Mouse (Mus musculus) liver, embryonic 16.5 days (tissue): Measurements from ENCODE around the gene Snx33. TPM values are rescaled to one million over a fixed set of nuclear protein-coding genes. Genes with fewer than 3 reads are reported as not detected.
A peak's percentile ranks its signal among the peaks of the same experiment; 100 is the strongest.

Source experiments
- ATAC-seq: fragments of 200-750 bp; cut with Nextera tagmentation; 2 replicates; pipeline ENCODE4 v1.8.0; 2017; ENCODE audit warnings: low read depth, mild to moderate bottlenecking, moderate number of reproducible peaks, moderate library complexity
- H3K27ac ChIP-seq: fragments of 300-500 bp; sonication (generic); 2 replicates; pipeline ENCODE4 v1.5.1; 2014; ENCODE audit warnings: mild to moderate bottlenecking, low read length
- H3K27me3 ChIP-seq: fragments of 300-500 bp; sonication (generic); 2 replicates; pipeline ENCODE4 v1.6.1; 2014; ENCODE audit warnings: low read depth, low read length, mixed read lengths; ENCODE audit not compliant: control insufficient read depth, insufficient read depth
- H3K36me3 ChIP-seq: fragments of 300-500 bp; sonication (generic); 2 replicates; pipeline ENCODE4 v1.6.1; 2014; ENCODE audit warnings: mild to moderate bottlenecking; ENCODE audit not compliant: control insufficient read depth, insufficient read depth
- H3K4me1 ChIP-seq: fragments of 300-500 bp; sonication (generic); 2 replicates; pipeline ENCODE4 v1.6.1; 2014; ENCODE audit warnings: low read depth, low read length, mixed read lengths; ENCODE audit not compliant: control insufficient read depth
- H3K4me2 ChIP-seq: fragments of 300-500 bp; sonication (generic); 2 replicates; pipeline ENCODE4 v1.6.1; 2014; ENCODE audit warnings: low read depth, low read length, mixed read lengths
- H3K4me3 ChIP-seq: fragments of 300-500 bp; sonication (generic); 2 replicates; pipeline ENCODE4 v1.5.1; 2014; ENCODE audit warnings: low read depth, mild to moderate bottlenecking, low read length
- H3K9ac ChIP-seq: fragments of 300-500 bp; sonication (generic); 2 replicates; pipeline ENCODE4 v1.6.1; 2014; ENCODE audit warnings: low read depth, low read length
- H3K9me3 ChIP-seq: fragments of 300-500 bp; sonication (generic); replicated peaks from 2 replicates; pipeline ENCODE4 v1.6.1; 2016; ENCODE audit warnings: low read length; ENCODE audit not compliant: control insufficient read depth
- WGBS: fragments of 180-500 bp; shearing (Covaris S2); extraction: QIAGEN DNeasy Blood & Tissue Kit; methylation state at CpG from one replicate; pipeline ENCODE4 v1.1.7; 2014; ENCODE audit not compliant: insufficient replicate concordance; 5-methylcytosine and 5-hydroxymethylcytosine counted together
- polyA plus RNA-seq: library from polyadenylated mRNA; unstranded; fragments of >200 nt; fragmentation: Nextera tagmentation; extraction: Ambion mirVana; gene quantifications from 2 replicates; pipeline ENCODE4 v1.2.1, GENCODE M21; 2015

Snx33 gene
- polyA plus RNA-seq, 1 experiment from 2014 or later, result 1.9 TPM

DNA sequence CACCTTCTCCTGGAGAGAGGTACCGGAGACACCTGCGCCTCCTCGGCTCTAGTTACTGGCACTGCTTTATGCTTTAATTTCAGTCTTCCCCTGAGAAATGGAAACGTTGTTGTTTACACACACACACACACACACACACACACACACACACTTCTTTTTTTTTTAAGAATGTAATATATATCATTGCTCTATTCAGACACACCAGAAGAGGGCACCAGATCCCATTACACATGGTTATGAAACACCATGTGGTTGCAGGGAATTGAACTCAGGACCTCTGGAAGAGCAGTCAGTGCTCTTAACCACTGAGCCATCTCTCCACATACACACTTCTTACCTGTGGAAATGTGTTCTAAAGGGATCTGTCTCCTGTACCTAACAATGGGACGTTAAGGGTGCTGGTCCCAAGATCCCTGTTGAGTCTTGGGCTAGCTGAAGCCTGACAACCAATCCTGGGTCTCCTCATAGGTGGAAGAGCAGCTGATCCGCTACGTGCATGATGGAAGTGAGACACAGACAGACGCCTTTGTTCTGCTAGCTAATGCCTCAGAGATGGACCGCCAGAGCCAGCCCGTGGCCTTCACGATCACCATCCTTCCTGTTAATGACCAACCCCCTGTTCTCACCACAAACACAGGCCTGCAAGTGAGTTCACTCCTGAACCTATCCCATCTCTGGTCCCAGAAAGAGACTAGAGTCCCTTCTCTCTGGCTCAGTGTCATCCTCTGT lies 37.5 kb downstream of the Snx33 start:
- H3K4me3 ChIP-seq, result no peak overlapping the region
- 50% methylated on average over 11 of the region's 11 CpGs for WGBS
- ATAC-seq, result no peak
- no peak overlapping the region for H3K27ac ChIP-seq
- no peak overlapping the region for H3K9ac ChIP-seq
- no peaks in the 10 kb centered on the region for H3K27me3 ChIP-seq
- H3K4me2 ChIP-seq, result no peak overlapping the region
- no peaks in the 10 kb centered on the region for H3K36me3 ChIP-seq
- no peaks in the 10 kb centered on the region for H3K4me1 ChIP-seq
- H3K9me3 ChIP-seq, result no peaks in the 10 kb centered on the region

DNA sequence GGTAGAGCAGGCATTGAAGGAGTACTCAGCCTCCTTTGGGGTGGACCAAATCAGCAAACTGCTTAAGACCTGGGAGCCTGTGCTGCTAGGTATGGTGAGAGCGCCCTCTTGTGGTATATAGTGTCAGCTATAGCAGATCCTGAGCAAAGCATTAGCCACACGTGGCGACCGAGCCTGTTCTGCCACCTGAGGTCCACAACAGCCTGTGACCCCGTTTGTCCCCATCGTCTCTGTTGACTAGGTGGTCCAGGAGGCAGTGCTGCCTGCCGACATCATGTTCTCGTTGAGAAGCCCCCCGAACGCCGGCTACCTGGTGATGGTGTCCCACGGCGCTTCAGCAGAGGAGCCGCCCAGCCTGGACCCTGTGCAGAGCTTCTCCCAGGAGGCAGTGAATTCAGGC lies 38.4 kb downstream of the Snx33 start:
- no peak overlapping the region for H3K4me3 ChIP-seq
- H3K27me3 ChIP-seq, result no peaks in the 10 kb centered on the region
- H3K4me1 ChIP-seq, result no peaks in the 10 kb centered on the region
- no peak overlapping the region for H3K27ac ChIP-seq
- WGBS, result 11% methylated on average over 14 of the region's 14 CpGs
- 0 out of 2 replicates have a peak, but pooled peaks have one; percentile 16 for ATAC-seq
- no peaks in the 10 kb centered on the region for H3K9me3 ChIP-seq
- peak overlapping the region; percentile 24 for H3K4me2 ChIP-seq
- H3K9ac ChIP-seq, result no peak overlapping the region
- H3K36me3 ChIP-seq, result no peaks in the 10 kb centered on the region

DNA sequence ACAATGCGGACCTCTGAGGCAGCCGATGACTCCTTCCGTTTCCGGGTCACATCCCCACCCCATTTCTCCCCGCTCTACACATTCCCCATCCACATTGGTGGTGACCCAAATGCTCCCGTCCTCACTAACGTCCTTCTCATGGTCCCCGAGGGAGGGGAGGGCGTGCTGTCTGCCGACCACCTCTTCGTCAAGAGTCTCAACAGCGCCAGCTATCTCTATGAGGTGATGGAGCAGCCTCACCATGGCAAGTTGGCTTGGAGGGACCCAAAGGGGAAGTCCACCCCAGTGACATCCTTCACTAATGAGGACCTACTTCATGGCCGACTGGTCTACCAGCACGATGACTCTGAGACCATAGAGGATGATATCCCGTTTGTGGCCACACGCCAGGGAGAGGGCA lies 40.6 kb downstream of the Snx33 start:
- no peaks in the 10 kb centered on the region for H3K4me1 ChIP-seq

GRCm38 (mm10) chr9:56886601-56887000 lies 41.6 kb downstream of the Snx33 start:
- no peaks in the 10 kb centered on the region for H3K9me3 ChIP-seq
- no peaks in the 10 kb centered on the region for H3K36me3 ChIP-seq
- H3K4me2 ChIP-seq, result no peak overlapping the region
- no peaks in the 10 kb centered on the region for H3K4me1 ChIP-seq
- no peak overlapping the region for H3K4me3 ChIP-seq
- 74% methylated on average over 15 of the region's 15 CpGs for WGBS
- no peak for ATAC-seq
- no peak overlapping the region for H3K27ac ChIP-seq
- no peaks in the 10 kb centered on the region for H3K27me3 ChIP-seq
- H3K9ac ChIP-seq, result no peak overlapping the region

More for the DNA sequence above, 40.6 kb downstream of the Snx33 start:
- no peaks in the 10 kb centered on the region for H3K36me3 ChIP-seq
- 74% methylated on average over 16 of the region's 16 CpGs for WGBS
- H3K9ac ChIP-seq, result no peak overlapping the region
- H3K9me3 ChIP-seq, result no peaks in the 10 kb centered on the region
- no peak for ATAC-seq
- H3K4me3 ChIP-seq, result no peak overlapping the region
- H3K27me3 ChIP-seq, result no peaks in the 10 kb centered on the region
- no peak overlapping the region for H3K4me2 ChIP-seq
- H3K27ac ChIP-seq, result no peak overlapping the region

DNA sequence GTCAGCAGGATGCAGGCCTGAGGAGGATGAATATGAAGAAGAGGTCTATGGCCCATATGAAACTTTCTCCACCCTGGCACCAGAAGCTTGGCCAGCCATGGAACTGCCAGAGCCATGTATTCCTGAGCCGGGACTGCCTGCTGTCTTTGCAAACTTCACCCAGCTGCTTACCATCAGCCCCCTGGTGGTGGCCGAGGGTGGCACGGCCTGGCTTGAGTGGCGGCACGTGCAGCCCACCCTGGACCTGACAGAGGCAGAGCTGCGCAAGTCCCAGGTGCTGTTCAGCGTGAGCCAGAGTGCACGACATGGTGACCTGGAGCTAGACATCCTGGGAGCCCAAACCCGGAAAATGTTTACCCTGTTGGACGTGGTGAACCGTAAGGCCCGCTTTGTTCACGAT lies 42.1 kb downstream of the Snx33 start:
- H3K27me3 ChIP-seq, result no peaks in the 10 kb centered on the region
- ATAC-seq, result no peak
- H3K36me3 ChIP-seq, result no peaks in the 10 kb centered on the region
- no peak overlapping the region for H3K4me2 ChIP-seq
- H3K9me3 ChIP-seq, result no peaks in the 10 kb centered on the region
- H3K9ac ChIP-seq, result no peak overlapping the region
- WGBS, result 59% methylated on average over 13 of the region's 13 CpGs
- no peak overlapping the region for H3K4me3 ChIP-seq
- no peak overlapping the region for H3K27ac ChIP-seq
- H3K4me1 ChIP-seq, result no peaks in the 10 kb centered on the region

- WGBS, result 54% methylated on average over 4 of the region's 4 CpGs
- Histone ChIP-seq H3K27ac (no peak overlapping the region), H3K9me3 (no peaks in the 10 kb centered on the region), H3K4me2 (no peak overlapping the region), H3K36me3 (no peaks in the 10 kb centered on the region), H3K4me1 (no peaks in the 10 kb centered on the region), H3K9ac (no peak overlapping the region), H3K4me3 (no peak overlapping the region), H3K27me3 (no peaks in the 10 kb centered on the region)
- ATAC-seq, result no peak
Observed at GRCm38 (mm10) chr9:56884328-56884727, 43.8 kb downstream of the Snx33 start.

GRCm38 (mm10) chr9:56883470-56883869 lies 44.7 kb downstream of the Snx33 start:
- no peak for ATAC-seq
- Histone ChIP-seq H3K9ac (no peak overlapping the region), H3K36me3 (no peaks in the 10 kb centered on the region), H3K4me2 (no peak overlapping the region), H3K9me3 (no peaks in the 10 kb centered on the region), H3K4me3 (no peak overlapping the region), H3K4me1 (no peaks in the 10 kb centered on the region), H3K27me3 (no peaks in the 10 kb centered on the region), H3K27ac (no peak overlapping the region)
- 66% methylated on average over 7 of the region's 7 CpGs for WGBS

DNA sequence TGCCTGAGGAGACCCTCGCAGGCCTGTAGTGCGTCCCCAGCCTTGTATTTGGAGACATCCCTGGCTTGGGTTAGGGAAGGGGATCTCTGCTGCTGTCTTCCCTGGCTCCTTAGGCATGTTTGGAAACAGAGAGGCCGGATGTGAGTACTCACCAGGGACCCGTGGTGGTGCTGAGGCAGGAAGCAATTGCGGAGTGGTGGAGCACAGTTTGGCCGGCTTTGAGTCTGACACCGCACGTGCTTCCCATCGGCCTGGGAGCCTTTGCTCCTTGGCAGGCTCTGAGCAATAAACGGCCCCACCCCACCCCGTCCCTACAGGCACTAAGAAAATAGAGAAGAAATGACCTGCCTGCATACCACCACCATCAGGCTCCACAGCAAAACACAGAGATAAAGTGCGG lies 45.4 kb downstream of the Snx33 start:
- Histone ChIP-seq H3K4me3 (no peak overlapping the region), H3K27me3 (no peaks in the 10 kb centered on the region), H3K4me2 (no peak overlapping the region), H3K9ac (no peak overlapping the region), H3K4me1 (no peaks in the 10 kb centered on the region), H3K27ac (no peak overlapping the region), H3K36me3 (no peaks in the 10 kb centered on the region), H3K9me3 (no peaks in the 10 kb centered on the region)
- no peak for ATAC-seq
- 39% methylated on average over 12 of the region's 12 CpGs for WGBS

GRCm38 (mm10) chr9:56882283-56882682 lies 45.9 kb downstream of the Snx33 start:
- no peak for ATAC-seq
- H3K36me3 ChIP-seq, result no peaks in the 10 kb centered on the region
- no peaks in the 10 kb centered on the region for H3K27me3 ChIP-seq
- H3K9ac ChIP-seq, result no peak overlapping the region
- no peak overlapping the region for H3K4me2 ChIP-seq
- H3K4me1 ChIP-seq, result no peaks in the 10 kb centered on the region
- no peaks in the 10 kb centered on the region for H3K9me3 ChIP-seq
- H3K27ac ChIP-seq, result no peak overlapping the region
- 47% methylated on average over 4 of the region's 4 CpGs for WGBS
- no peak overlapping the region for H3K4me3 ChIP-seq
